Mouse (Mus musculus) c-Kit-positive CD71-positive TER-119-negative erythroid progenitor cells, embryonic 14.5 days (primary cell): Measurements from ENCODE around the gene Phtf1.

ENCODE experiments used
- DNase-seq: peaks from one replicate; pipeline ENCODE4 v3.0.0-alpha.2; 2013; ENCODE audit warnings: low read depth

Gene Phtf1

GRCm38 (mm10) chr3:103967861-103968691 is at the start of gene Phtf1:
Phtf1 (plus strand) TSS chr3:103968110.
- DNase-seq: peak; percentile 70

- no peak for DNase-seq
These were observed 47.8 kb upstream of the Phtf1 start for GRCm38 (mm10) chr3:103920094-103920493.

- no peak for DNase-seq
These were observed 42.6 kb upstream of the Phtf1 start for GRCm38 (mm10) chr3:103925302-103925701.

GRCm38 (mm10) chr3:103927511-103927910 is 40.4 kb upstream of the Phtf1 start:
- DNase-seq: no peak

- no peak for DNase-seq
These were observed 22.9 kb upstream of the Phtf1 start for GRCm38 (mm10) chr3:103944794-103945562.

- no peak for DNase-seq
These were observed 19.2 kb upstream of the Phtf1 start for GRCm38 (mm10) chr3:103948666-103949065.

GRCm38 (mm10) chr3:103960622-103961021 is 7.3 kb upstream of the Phtf1 start:
- no peak for DNase-seq

GRCm38 (mm10) chr3:103967231-103967630 is 679 bp upstream of the Phtf1 start:
- DNase-seq: no peak

GRCm38 (mm10) chr3:103968701-103969100 is 791 bp downstream of the Phtf1 start:
- DNase-seq: no peak

GRCm38 (mm10) chr3:103971157-103971556 is 3.2 kb downstream of the Phtf1 start:
- no peak for DNase-seq

GRCm38 (mm10) chr3:103984556-103984955 is 16.6 kb downstream of the Phtf1 start:
- DNase-seq: no peak

GRCm38 (mm10) chr3:103985194-103985593 is 17.3 kb downstream of the Phtf1 start:
- no peak for DNase-seq

- no peak for DNase-seq
These were observed 20.0 kb downstream of the Phtf1 start for GRCm38 (mm10) chr3:103987831-103988432.

GRCm38 (mm10) chr3:103989352-103989751 is 21.4 kb downstream of the Phtf1 start:
- DNase-seq: no peak

- no peak for DNase-seq
These were observed 23.4 kb downstream of the Phtf1 start for GRCm38 (mm10) chr3:103991271-103991670.

- no peak for DNase-seq
These were observed 30.8 kb downstream of the Phtf1 start for GRCm38 (mm10) chr3:103998724-103999123.

- DNase-seq: no peak
These were observed 39.1 kb downstream of the Phtf1 start for GRCm38 (mm10) chr3:104006896-104007466.

GRCm38 (mm10) chr3:104007479-104007878 is 39.6 kb downstream of the Phtf1 start:
- no peak for DNase-seq

GRCm38 (mm10) chr3:104009924-104010662 is 42.2 kb downstream of the Phtf1 start:
- DNase-seq: no peak

GRCm38 (mm10) chr3:104011972-104012371 is 44.1 kb downstream of the Phtf1 start:
- no peak for DNase-seq

GRCm38 (mm10) chr3:104017931-104018330 is 50.0 kb downstream of the Phtf1 start:
- no peak for DNase-seq

- DNase-seq: peak; percentile 14
These were observed 51.5 kb downstream of the Phtf1 start for GRCm38 (mm10) chr3:104019453-104019852.
